Mouse (Mus musculus) olfactory bulb, adult 2 months (tissue): ENCODE measurements around the gene U2af1l4. TPM values are rescaled to one million over a fixed set of nuclear protein-coding genes. Genes with fewer than 3 reads are reported as not detected.

ENCODE experiments used
- H3K27ac ChIP-seq: fragments of 200-500 bp; 2 replicates; pipeline ENCODE4 v1.5.1; 2012; ENCODE audit warnings: low read depth, low read length; ENCODE audit not compliant: insufficient read depth
- H3K4me1 ChIP-seq: fragments of 200-500 bp; 2 replicates; pipeline ENCODE4 v1.6.1; 2012; ENCODE audit warnings: low read length; ENCODE audit not compliant: control insufficient read depth, insufficient read depth
- H3K4me3 ChIP-seq: fragments of 200-500 bp; 2 replicates; pipeline ENCODE4 v1.5.1; 2012; ENCODE audit warnings: mild to moderate bottlenecking, low read depth, low read length, moderate library complexity; ENCODE audit not compliant: insufficient read depth
- CTCF ChIP-seq: fragments of 200-500 bp; IDR thresholded peaks from 2 replicates; pipeline ENCODE4 v1.5.1; 2012; ENCODE audit warnings: low read depth, mild to moderate bottlenecking, low read length, moderate library complexity; ENCODE audit not compliant: insufficient read depth
- POLR2A ChIP-seq: fragments of 200-500 bp; IDR thresholded peaks from 2 replicates; pipeline ENCODE4 v1.6.1; 2012; ENCODE audit warnings: mild to moderate bottlenecking, low read depth, low read length, moderate library complexity; ENCODE audit not compliant: insufficient read depth
- whole genome bisulfite sequencing: fragments of 180-500 bp; shearing (Covaris S2); methylation state at CpG from one replicate; pipeline ENCODE4 v1.1.7; 2018; 5-methylcytosine and 5-hydroxymethylcytosine counted together
- polyA plus RNA-seq: library from polyadenylated mRNA; stranded (reverse); fragments of >200 nt; gene quantifications from 2 replicates; pipeline ENCODE4 v1.2.4, GENCODE M21; 2012; ENCODE audit warnings: low replicate concordance; ENCODE audit not compliant: missing spikeins, insufficient read depth, insufficient read length

The U2af1l4 gene
- polyA plus RNA-seq, 1 experiment, result not detected

GRCm38 (mm10) chr7:30572389-30572788 lies 9.3 kb downstream of the U2af1l4 start:
- H3K4me1 ChIP-seq, result no peaks in the 10 kb centered on the region; the same call in 1 of the 2 replicates
- H3K27ac ChIP-seq, result no peak overlapping the region
- TF ChIP-seq POLR2A (no peak), CTCF (no peak)
- 84% methylated on average over 5 of the region's 5 CpGs for WGBS
- no peak overlapping the region for H3K4me3 ChIP-seq

- Histone ChIP-seq H3K27ac (no peak overlapping the region), H3K4me3 (no peak overlapping the region), H3K4me1 (no peaks in the 10 kb centered on the region; the same call in 1 of the 2 replicates)
- 32% methylated on average over 2 of the region's 2 CpGs for WGBS
- TF ChIP-seq POLR2A (no peak), CTCF (no peak)
These were observed 9.9 kb downstream of the U2af1l4 start for GRCm38 (mm10) chr7:30572969-30573368.

- Histone ChIP-seq H3K4me1 (no peaks in the 10 kb centered on the region), H3K4me3 (no peak overlapping the region), H3K27ac (no peak overlapping the region)
- 93% methylated on average over 8 of the region's 8 CpGs for WGBS
- no peak for TF ChIP-seq CTCF
- TF ChIP-seq POLR2A, result no peak
These were observed 16.8 kb downstream of the U2af1l4 start for GRCm38 (mm10) chr7:30579950-30580349.

- H3K4me1 ChIP-seq, result peaks cover 8% of the 10 kb centered on the region
- H3K27ac ChIP-seq, result no peak overlapping the region
- TF ChIP-seq CTCF (no peak), POLR2A (no peak)
- no peak overlapping the region for H3K4me3 ChIP-seq
- 96% methylated on average over 16 of the region's 16 CpGs for WGBS
These were observed 18.4 kb downstream of the U2af1l4 start for GRCm38 (mm10) chr7:30581547-30581946.

GRCm38 (mm10) chr7:30584339-30584738 lies 21.2 kb downstream of the U2af1l4 start:
- Histone ChIP-seq H3K4me3 (no peak overlapping the region), H3K4me1 (peaks cover 14% of the 10 kb centered on the region), H3K27ac (no peak overlapping the region)
- no peak for TF ChIP-seq CTCF
- no peak for TF ChIP-seq POLR2A
- 92% methylated on average over 10 of the region's 10 CpGs for WGBS

GRCm38 (mm10) chr7:30585170-30585569 lies 22.1 kb downstream of the U2af1l4 start:
- WGBS, result 94% methylated on average over 7 of the region's 7 CpGs
- TF ChIP-seq CTCF (no peak), POLR2A (no peak)
- H3K4me3 ChIP-seq, result no peak overlapping the region

GRCm38 (mm10) chr7:30586455-30587020 lies 23.4 kb downstream of the U2af1l4 start:
- 80% methylated on average over 28 of the region's 28 CpGs for WGBS
- TF ChIP-seq POLR2A (no peak), CTCF (no peak)
- Histone ChIP-seq H3K27ac (no peak overlapping the region), H3K4me3 (no peak overlapping the region), H3K4me1 (peaks cover 19% of the 10 kb centered on the region)

More at GRCm38 (mm10) chr7:30585170-30585569, 22.1 kb downstream of the U2af1l4 start:
- H3K27ac ChIP-seq, result no peak overlapping the region
- H3K4me1 ChIP-seq, result peaks cover 19% of the 10 kb centered on the region

GRCm38 (mm10) chr7:30587842-30588667 lies 25.0 kb downstream of the U2af1l4 start:
- Histone ChIP-seq H3K4me1 (peaks cover 19% of the 10 kb centered on the region), H3K4me3 (peak overlapping the region; percentile 85), H3K27ac (peak overlapping the region; percentile 32; the same call in 1 of the 2 replicates)
- TF ChIP-seq POLR2A (no peak), CTCF (no peak)
- WGBS, result 1% methylated on average over 67 of the region's 67 CpGs

- peaks cover 19% of the 10 kb centered on the region for H3K4me1 ChIP-seq
- under 1% methylated on average over 63 of the region's 68 CpGs for WGBS
- TF ChIP-seq POLR2A, result no peak
- no peak for TF ChIP-seq CTCF
- peak within 1 kb of the TSS; percentile 85 for H3K4me3 ChIP-seq
- H3K27ac ChIP-seq, result peak within 1 kb of the TSS; percentile 43
These were observed 25.8 kb downstream of the U2af1l4 start, which contains the start of gene Kmt2b for GRCm38 (mm10) chr7:30588676-30589434. Gene Kmt2b, minus strand, starts transcription at chr7:30588726.
